7 mouse cellular contexts compared by ENCODE assay signal in the genomic region with DNA sequence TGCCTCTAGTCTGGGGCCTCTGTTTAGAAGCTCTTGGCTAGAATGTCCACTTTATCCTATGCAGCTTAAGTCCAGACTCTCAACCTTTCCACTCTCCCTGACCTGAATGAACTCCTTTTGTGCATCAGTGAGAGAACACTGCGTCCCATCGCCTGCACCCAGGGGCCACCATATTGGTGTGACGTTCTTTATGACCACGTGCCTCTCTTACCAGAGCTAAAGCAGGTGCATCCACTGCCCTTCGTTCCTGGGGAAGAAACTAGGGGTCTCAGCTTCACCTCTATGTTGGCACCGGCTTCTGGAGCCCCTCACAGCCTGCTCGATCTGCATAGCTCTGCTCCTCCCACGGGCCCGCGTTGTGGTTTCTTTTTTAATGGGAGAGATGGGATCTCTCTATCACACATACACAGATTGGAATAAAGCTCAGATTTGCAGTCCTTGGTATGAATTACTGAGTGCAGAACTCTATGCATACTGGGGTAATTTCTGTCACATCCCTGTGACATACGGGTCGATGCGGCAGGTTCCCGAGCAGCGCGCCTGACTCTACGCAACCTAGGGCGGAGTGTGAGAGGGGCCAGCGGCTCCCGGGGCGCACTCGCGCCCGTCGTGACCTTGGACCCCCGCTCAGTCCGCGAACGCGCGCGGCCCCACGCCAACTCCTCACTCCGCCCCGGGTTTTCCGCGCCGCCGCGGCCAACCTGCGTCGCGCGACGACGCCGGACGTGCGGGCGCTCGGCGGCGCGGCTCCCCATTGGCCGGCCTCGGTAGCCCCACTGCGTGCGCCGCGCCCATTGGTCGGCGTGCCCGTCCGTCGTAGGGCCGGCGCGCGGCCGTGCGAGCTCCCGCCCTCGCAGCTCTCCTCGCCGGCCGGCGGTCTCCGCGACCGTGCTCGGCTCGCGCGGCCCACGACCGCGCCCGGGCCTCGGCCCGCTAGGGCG. TPM values are rescaled to one million over a fixed set of nuclear protein-coding genes. Genes with fewer than 3 reads are reported as not detected.
DNase-seq lines count a peak whose midpoint lies in the region; ATAC-seq lines count a peak whose summit lies in the region.

A gene (plus strand): TSS at position 831 of the 941 bp plus-strand sequence.

- no peaks in the 10 kb centered on the region for H3K27me3 ChIP-seq in intestine, embryonic 15.5 days (replicated peaks)
- H3K27me3 ChIP-seq in midbrain, embryonic 10.5 days (ENCODE audit: low read depth, poor library complexity, severe bottlenecking) = no peaks in the 10 kb centered on the region

- H3K9ac ChIP-seq in intestine, embryonic 15.5 days = peak within 1 kb of the TSS; percentile 97

- peaks cover 7% of the 10 kb centered on the region; the same call in 1 of the 2 replicates for H3K36me3 ChIP-seq in intestine, embryonic 15.5 days
- H3K36me3 ChIP-seq in midbrain, embryonic 10.5 days = peaks cover 56% of the 10 kb centered on the region

- peak within 1 kb of the TSS; percentile 89 for H3K4me2 ChIP-seq in intestine, embryonic 15.5 days (replicated peaks)

- intact Hi-C loops in left cerebral cortex, postnatal 25 days (cut with DNase I) = no loop called here

- peak; percentile 99 for ATAC-seq in intestine, embryonic 15.5 days

- peak; percentile 94 to 96 for DNase-seq in adrenal gland, adult (ENCODE audit: inconsistent age in 2 of 2, low spot score in 1 of 2)
- peak; percentile 92 for DNase-seq in embryo, embryonic 10.5 days (ENCODE audit: low spot score)
- DNase-seq in gastrocnemius, postnatal 25 days = peak; percentile 95
- DNase-seq in left cerebral cortex, postnatal 25 days (ENCODE audit: low spot score in 2 of 2) = peak; percentile 91 to 93
- peak; percentile 87 for DNase-seq in midbrain, embryonic 10.5 days (ENCODE audit: low spot score)
- DNase-seq in right cerebral cortex, postnatal 4 days = peak; percentile 96

- H3K9me3 ChIP-seq in intestine, embryonic 15.5 days = no peaks in the 10 kb centered on the region
- no peaks in the 10 kb centered on the region for H3K9me3 ChIP-seq in midbrain, embryonic 10.5 days (replicated peaks)

- H3K27ac ChIP-seq in intestine, embryonic 15.5 days = peak within 1 kb of the TSS; percentile 85
- H3K27ac ChIP-seq in midbrain, embryonic 10.5 days (replicated peaks) = peak within 1 kb of the TSS; percentile 96

- H3K4me3 ChIP-seq in intestine, embryonic 15.5 days (replicated peaks) = peak within 1 kb of the TSS; percentile 97
- peak within 1 kb of the TSS; percentile 99 for H3K4me3 ChIP-seq in midbrain, embryonic 10.5 days

- under 1% methylated on average over 87 of the region's 91 CpGs for WGBS in intestine, embryonic 15.5 days
- WGBS in midbrain, embryonic 10.5 days = under 1% methylated on average over 91 of the region's 91 CpGs

- H3K4me1 ChIP-seq in intestine, embryonic 15.5 days (replicated peaks) = peaks cover 10% of the 10 kb centered on the region
- peaks cover 32% of the 10 kb centered on the region for H3K4me1 ChIP-seq in midbrain, embryonic 10.5 days

RNA-seq across cellular contexts. Expression of the gene that starts here (rescaled TPM):
- 10 to 100 TPM; 20.1 to 27.1 TPM for total RNA-seq in gastrocnemius, postnatal 25 days (2021)
- polyA plus RNA-seq in intestine, embryonic 15.5 days (2015; fragmentation: Nextera tagmentation; extraction: Ambion mirVana) = 6.3 and 6.6 TPM in 2 replicates
- 10 to 100 TPM; 86.2 to 92.6 TPM for total RNA-seq in left cerebral cortex, postnatal 25 days (2021)
- polyA plus RNA-seq in midbrain, embryonic 10.5 days (2016; fragmentation: Nextera tagmentation; extraction: Ambion mirVana) = 8.8 TPM in 2 replicates

Comparison
In these comparisons a context has a peak if more than half of its experiments do, and no peak if none do; other contexts are left out.
1. Peak in every context shown above with its lines: DNase-seq, ATAC-seq, H3K4me3 ChIP-seq and H3K27ac ChIP-seq.